Mouse (Mus musculus) lung, postnatal 14 days (tissue): ENCODE measurements at regions not wholly inside any gene's neighbourhood (a gene's known extent, or its start where the extent isn't known, plus 50 kb on each side); places are given as distances from the start of the nearest gene placed in this dataset.
A peak's percentile ranks its signal among the peaks of the same experiment; 100 is the strongest.

Source experiments
- DNase-seq: peaks from one replicate; pipeline ENCODE4 v3.0.0; 2021

DNA sequence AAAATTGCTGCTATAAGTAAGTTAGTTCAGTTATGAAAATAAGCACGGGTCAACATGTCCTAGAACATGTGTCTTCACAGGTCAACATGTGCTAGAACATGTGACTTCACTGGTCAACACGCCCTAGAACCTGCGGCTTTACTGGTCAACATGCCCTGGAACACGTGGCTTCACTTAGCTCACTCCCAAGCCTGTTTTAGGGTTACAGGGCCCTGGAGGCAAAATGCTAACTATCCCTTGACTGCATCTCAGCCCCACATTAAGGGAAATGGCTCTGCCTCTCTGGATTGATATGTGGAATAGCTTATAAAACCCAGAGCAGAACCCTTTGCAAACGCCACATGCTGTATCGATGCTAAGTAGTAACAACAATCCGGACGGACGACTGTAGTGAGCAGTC is 67.8 kb downstream of the Nkx6-1 start:
- DNase-seq, result no peak

DNA sequence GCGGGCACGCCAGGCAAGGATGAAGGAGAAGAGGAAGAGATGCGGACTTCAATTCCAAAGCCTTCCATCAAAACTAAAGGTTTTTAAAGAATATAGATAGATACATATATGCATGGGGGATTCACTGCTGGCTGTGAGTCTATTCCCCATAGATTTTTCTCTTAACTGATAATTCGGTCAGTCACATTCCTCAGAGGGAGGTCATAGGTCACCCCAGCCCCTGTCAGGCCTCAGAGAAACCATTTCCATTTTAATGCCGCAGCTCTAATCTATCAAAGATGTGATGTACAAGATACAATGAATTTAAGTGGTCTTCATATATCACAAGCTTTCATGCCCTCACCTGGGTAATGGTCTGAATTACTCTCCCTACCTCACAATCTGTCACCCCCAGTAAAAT is 73.6 kb downstream of the Nkx6-1 start:
- no peak for DNase-seq

DNA sequence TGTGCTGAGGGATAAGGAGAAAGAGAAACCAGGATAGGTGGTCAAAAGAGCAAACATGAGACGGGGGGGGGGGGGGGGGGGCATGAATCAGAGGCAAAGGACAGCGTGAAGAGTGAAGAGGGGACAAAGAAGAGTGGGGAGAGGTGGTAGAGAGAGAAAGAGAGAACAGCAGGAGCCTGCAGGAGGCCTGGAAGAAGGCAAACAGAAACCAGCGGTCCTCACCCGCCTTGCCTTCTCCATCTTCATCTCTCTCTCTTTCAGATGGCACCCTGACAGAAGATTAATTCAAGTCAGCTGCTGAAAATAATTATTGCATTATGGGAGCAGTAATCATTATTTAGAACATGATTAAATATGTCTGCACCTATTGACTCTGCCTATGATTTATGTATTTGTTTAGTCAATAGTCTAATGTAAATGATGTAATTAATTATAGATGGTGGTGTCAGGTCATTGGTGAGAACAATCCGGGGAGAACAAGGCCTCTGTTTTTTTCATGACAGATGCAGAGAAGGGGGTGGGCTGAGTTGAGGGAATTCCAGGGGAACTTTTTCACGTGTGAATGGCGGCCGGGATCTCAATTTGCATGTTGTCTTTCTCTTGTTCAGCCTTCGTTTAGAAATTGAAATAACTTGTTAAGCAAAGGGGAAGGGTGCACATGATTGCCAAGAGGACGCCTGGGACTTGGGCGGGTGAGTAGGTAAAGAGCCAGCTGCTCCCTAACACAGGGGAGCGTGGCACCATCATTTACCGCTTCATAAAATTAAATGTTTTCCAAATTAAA is 74.3 kb downstream of the Nkx6-1 start:
- no peak for DNase-seq

DNA sequence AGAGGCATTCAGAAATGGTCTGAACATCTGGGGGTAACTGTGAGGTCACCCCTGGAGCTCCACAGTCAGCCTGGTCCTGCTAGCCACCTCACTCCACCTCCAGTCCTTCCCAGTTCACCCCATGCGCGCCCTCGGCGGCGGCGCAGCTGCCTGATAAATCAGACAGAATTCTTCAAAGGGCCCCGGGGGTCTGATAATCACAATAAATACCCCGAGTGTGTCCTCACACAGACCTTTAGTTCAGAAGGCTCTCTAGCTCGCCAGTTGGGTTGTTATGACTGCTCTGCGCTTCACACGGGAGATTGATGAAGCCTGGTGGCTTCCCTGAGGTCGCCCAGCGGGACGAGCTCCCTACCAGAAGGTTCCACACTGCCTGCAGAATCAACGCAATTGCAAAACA is 91.8 kb downstream of the Nkx6-1 start:
- DNase-seq, result no peak

DNA sequence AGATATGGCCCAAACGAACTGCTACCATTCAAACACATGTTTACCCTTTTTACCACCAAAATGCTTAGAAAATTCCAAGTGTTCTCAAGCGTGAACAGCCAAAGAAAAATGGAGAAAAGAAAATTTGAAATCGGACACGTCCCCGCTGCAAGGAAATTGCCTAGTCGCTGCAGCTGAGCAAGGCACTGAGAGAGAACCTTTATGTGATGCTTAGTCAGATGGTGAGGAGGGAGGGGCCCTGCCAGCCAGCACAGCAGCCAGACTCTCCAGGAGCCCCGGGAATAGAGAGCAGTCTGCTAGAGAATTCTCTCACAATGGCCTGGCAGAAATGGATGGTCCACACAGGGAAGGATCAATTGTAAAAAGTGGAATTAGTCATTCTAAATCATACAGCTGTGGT is 99.0 kb downstream of the Nkx6-1 start:
- no peak for DNase-seq

DNA sequence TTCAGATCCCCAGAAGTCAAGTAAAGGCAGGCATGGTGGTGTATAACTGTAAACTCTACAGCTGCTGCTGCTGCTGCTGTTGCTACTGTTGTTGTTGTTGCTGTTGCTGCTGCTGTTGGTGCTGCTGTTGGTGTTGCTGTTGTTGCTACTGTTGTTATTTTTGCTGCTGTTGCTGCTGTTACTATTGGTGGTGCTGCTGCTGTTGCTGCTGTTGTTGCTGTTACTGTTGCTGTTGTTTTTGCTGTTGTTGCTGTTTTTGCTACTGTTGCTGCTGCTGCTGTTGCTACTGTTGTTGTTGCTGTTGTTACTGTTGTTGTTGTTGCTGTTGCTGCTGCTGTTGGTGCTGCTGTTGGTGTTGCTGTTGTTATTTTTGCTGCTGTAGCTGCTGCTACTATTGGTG is 104.4 kb downstream of the Nkx6-1 start:
- DNase-seq, result no peak

DNA sequence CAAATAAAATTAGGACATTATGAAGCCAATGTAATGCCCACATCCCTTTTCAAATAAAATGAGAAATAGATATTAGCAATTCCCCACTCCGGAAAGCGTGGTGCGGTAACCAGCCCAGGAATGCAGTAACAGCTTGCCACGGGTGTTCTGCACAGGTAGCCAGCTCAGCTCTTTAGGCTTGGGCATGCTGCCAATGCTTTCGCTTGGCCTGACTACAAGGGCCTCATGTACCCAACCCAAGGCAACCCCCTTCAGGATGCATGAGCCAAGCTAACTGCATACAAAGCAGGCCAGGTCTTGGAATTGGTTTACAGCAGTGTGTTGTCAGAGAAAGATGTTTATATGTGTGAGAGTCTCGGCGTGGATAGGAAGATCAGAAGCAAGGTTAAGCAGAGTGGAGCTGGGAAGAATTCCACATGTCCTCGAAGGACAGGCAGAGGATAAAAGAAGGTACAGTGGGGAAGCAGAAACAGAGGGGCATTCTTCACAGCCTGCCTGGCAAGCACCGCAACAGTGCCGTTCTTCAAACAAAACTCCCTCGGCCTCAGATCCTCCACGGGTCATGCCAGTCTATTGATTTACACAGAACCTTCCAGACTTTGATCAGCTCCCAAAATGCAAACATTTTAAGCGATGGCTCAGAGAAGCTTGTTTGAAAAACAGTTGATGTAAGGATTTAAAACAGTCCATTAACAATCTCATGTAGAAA is 106.4 kb downstream of the Nkx6-1 start:
- DNase-seq, result peak; percentile 38

DNA sequence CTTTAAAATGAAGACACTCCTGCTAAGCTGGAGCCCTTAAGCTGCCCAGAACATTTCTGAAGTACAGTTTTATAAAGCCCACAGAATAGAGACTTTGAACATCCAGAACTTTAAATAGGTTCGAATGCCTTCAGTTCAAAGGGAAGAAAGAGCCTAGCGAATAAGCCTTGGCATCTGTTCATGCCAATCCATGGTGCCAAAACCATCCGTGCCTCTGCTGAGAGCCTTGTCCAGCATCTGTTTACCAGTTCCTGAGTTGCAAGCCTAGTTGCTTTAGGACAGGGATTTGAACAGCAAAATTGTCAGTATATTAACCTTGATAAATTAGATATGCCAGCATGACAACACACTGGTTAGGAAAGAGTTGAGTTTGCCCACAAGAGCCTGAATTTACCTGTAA is 107.6 kb downstream of the Nkx6-1 start:
- DNase-seq, result no peak

DNA sequence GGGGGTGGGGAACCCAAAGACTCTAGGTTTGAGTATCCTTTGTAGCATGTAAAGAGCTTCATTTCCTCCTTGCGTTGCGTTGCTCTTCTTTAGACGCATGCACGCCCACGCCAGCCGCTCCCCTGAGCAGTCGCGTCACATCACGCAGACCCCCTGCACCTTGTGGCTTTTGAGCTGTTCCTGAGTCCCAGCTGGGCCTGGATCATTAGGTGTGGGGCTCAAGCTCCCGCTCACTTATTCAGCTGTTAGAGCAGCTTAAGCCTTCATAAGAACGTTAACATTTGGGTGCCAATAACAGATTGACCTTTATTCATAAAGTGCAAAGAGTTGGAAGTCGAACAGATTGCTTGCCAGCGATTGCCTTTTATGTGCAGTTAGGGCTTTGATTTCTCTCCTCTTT is 121.5 kb downstream of the Nkx6-1 start:
- no peak for DNase-seq

DNA sequence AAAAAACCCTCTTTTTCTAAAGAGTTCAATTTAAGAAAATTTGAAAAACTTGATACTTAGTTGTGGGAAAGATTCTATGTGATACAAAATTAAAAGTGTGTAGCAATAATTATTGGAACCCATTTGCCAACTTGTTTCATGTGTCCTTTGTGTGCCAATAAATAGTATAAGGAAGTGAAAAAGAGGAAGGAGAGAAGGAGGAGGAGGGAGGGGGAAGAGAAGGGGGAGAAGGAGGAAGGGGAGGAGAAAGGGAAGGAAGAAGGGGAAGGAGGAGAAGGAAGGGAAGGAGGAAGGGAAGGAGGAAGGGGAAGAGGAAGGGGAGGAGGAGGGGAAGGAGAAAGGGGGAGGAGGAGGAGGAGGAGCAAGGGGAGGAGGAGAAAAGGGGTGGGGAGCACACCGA is 125.0 kb downstream of the Nkx6-1 start:
- no peak for DNase-seq

DNA sequence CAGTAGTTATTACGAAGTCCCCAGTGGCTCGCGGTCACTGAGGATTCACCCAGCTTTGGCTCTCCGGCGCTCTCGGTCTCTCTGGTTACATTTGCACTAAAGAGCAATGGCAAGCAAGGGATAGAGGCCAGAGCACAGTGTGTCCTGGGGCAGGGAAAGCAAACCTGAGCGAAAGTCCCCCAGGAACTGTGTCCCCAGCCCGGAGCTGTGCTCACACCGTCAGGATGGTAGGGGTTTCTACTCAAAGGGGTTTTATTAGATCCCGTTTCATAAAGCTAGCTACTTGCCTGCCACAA is 125.6 kb downstream of the Nkx6-1 start:
- DNase-seq, result no peak

DNA sequence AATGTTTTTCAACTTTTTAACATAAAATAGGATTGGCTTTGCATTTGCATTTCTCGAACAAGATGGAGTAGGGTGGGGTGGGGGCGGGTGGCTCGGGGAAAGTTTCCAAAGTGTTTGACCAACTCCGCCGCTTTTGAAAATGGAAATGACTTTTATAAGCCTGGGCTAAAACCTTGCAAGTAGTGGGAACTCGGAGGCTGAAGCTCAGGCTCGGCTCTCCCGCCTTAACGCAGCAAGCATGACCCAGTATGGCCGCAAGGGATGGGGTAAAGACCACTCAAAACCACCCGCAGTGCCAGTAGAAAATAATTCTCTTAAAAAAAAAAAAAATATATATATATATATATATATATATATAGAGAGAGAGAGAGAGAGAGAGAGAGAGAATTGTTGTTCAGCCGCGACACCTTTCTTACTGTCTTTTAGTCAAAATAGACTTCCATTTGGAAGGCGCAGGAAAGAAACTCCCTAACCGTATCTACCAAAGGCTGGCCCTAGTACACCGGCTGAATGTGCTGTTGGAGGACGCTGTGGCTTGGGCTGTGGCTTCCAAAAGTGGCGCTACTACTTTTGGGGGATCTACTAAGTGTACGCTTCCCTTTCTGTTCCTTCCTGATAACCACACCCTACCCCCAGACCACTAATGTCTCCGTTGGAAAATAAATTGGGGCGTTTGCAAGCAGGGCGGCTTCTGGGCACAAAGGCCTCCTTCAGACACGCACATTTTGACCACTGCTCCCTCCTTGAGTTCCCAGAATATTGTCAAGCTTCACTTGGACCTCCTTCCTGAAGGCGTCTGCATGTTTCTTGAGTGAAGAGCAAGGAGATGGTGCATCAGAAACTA is 126.2 kb downstream of the Nkx6-1 start:
- no peak for DNase-seq

DNA sequence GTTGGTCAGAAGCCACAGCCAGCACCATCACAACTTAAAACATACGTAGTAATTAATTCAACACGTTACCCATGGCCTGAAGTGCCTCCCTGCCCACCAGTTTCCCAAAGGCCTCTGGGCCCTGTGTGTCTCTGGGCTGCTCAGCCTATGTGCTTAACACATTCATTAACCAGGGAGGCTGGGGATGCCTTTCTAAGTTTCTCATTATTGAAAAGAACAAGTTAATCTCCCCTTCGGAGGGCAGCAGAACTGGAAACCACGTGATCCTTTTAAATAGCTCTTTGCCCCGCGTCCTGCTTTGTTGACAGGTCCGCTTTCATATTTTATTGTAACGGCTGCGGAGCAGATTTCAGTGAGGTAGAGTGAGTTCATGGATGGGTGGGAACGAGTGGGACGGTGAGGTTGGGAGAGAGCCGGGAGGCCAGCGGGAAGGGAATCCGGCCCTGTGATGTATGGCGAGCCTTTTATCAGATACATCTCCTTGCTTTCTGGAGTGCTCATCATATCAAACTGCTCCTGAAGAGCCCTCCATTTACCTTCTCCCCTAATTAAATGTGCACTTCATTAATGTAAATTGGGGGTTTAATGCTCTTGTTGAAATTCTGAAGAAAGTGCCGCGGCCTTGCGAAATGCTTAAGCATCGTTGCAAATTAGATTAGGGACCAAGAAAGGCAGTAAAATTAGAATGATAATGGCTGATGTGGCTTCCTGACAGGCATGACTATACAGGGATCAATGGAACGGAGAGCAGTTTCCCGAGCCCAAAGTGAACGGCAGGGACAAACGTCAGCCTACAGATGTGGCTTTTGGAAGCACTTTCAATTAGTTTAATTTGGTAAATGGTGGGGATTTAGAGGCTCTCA is 127.0 kb downstream of the Nkx6-1 start:
- no peak for DNase-seq

DNA sequence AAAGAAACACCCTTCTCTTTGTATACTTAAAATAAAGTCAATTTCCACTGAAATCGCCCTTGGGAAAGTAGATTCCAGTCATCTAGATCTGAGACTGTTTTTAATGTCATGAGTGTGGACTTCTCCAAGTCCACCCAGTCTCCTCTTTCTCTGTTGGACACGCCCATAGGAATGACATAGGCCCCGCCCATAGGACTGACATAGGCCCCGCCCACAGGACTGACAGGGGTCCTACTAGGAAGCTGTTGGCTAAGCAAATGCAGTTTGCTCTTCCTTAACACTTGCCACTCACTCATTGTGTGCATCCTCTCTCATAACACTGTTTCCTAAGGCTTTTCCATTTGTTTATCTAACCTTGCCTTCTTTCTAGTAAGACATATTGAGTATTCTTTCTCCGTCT is 129.3 kb downstream of the Nkx6-1 start:
- no peak for DNase-seq

DNA sequence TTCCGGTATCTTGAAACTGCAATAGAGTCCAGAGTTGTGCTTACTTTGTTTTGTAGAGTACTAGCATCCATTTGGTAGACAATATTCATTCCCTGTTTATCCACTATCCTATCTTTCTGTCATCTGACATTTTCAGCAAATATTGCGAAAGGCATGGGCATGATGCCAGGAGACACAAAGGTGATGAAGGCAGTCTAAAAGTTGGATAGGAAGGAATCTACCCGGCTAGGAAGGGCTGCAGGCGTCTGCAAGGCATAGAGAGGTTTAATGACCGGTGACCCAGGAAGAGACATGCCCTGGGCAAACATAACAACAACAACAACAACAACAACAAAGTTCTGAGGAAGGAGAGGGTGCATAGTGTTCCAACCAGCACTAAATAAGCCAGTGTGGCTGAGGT is 139.4 kb downstream of the Nkx6-1 start:
- DNase-seq, result no peak

DNA sequence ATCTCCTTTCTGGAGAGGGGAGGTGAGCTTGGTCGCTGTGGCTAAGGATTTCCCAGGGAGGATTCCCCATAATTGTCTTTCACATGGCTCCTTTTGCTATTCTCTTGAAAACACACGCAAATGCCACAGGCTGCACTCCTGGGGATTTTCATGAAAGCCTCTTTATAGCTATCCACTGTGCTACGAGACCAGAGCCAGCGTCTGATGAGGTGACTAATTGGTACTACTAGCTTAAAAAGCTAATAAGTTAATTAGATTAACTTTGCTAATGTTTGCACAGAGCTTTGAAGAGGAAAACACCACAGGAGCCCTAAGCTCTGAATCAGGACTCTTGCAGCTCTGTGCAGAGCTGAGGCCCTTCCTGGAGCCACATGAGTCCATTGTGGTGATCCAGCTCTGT is 140.1 kb downstream of the Nkx6-1 start:
- no peak for DNase-seq

DNA sequence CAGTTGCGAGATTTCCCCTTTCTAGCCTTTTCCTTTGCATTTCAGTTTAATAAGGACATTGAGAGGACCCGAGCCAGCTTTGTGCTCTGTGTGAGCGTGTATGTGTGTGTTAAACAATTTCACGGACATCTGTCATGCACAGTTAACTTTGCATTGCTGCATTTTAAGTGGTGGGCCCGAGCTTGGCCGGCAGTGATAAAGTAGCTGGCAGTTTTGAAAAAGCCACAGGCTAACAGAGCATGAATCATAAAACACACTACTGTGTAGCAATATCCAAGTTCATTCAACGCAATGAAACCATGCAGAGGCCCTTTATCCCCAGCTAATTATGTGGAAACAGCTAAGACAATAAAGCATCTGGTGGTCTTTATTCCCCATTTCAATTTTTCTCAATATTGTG is 140.9 kb downstream of the Nkx6-1 start:
- DNase-seq, result no peak

DNA sequence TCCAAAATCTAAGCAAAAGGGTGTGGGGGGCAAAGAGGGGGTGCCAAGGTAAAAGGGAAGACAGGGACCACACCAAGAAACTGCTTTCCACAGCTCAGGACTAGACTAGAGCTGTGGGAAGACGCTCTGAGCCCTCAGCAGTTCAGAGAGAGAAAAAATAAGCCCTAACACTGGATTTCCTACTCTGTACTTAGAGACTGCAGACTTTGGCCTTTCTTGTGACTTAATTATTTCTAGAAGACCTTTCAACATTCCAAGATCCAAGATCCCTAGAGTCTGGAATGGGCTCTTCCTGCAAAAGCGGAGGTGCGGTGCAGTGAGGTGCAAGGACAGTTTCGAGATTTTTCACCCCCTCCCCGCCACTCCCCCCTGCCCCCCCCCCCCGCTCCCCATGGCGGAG is 141.3 kb downstream of the Nkx6-1 start:
- DNase-seq, result no peak

DNA sequence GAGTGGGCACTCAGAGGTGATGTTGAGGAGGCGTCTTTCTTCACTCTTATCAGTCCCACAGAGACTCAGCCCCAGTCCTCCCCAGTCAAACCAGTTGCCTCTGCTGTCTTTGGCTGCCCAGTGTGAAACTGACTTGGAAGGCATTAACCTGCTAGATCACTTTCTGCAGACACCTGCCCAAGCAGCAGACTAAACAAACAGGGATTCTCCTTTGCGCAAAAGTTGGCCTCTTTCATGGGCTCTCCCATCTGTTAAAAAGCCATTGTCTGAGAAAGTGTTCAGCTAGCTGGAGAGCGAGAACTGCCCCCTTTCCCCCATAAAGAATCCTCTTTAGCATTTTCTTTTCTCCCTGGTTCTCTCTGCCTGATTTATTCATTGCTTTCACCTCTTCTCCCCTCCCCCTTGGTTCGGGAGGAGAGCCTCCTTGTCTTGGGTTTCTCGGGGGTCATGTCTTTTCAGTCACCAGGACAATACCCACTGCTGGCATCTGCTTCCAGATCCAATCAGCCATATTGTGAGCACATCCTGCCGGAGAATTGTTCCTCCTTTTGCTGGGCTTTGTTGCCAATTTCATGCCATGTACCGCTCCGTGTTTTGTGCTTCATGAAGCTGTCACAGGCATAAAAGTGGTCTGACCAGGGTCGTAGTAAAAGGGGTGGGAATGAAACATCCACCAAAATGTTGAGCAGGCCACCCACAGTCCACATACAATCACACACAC is 143.7 kb downstream of the Nkx6-1 start:
- no peak for DNase-seq

DNA sequence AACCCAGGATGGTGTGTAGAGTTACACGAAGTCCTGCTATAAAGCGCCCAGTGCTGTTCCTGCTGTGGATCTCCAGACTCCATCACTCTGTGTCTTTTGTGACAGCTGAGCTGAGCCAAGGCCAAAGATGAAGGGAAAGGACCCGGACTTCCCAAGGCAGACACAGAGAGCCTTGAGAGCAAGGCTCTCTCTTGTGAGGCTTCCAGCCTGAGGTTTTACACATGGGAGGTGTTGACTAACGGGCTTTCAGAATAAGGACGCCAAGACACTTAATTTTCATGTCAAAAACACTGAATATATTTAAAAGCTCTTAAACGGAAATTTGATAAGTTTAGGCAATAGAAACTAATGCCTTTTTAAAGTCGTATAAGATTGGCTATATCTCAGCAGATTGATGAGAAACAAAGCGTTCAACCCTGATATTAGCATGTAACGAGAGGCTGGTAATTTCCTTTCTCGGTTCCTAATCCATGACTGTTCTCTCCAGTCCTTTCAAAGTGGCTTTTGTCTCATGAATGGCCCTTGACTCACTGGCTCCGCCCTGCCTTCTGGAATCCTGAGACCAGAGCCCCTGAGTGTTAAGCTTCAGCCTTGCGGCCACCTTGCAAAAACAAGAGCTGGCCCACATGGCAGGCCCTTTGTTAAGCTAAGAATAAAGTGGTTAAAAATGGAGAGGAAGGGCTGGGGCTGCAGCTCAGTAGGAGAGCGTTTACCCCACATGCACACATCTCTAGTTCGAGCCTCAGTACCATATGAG is 145.8 kb downstream of the Nkx6-1 start:
- DNase-seq, result no peak

DNA sequence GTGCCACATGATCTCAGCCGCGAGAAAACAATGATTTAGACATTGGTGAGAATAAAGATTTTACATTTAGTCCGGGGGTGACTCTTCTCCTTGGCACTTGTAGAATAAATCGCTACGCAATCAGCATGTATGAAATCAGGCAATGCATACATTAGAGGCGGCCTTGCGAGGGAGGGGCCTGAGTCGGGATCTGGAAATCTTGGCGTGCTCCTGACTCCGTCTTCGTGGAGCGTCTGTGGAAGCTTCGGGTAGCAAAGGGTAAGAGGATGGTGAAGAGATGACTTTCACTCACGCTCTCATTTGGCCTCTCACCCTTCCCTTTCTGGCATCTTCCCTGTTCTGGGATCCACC is 167.1 kb downstream of the Nkx6-1 start:
- DNase-seq, result no peak
